23 mouse cellular contexts compared by ENCODE assay signal in the genomic region with DNA sequence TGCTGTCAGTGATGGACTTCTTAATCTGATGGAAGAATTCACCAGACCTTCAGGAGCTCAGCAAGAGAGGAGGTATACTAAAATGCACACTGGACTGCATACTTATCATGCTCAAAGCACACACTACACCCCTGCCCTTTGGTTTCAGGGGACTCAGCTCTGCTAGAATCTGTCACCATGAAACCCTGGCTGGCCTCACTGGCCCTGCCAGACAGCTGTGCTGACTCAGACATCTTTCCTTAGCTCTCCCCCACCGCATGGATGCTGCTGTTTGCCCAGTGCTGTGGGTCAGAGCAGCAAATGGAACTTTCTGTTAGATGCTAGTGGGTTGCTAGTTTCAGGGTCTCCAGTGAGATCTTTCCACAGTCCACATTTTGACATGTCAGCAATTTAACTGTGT.
A peak's percentile ranks its signal among the peaks of the same experiment; 100 is the strongest.
DNase-seq lines count a peak whose midpoint lies in the region; ATAC-seq lines count a peak whose summit lies in the region.
"Had no signal": no experiment of that assay in that cellular context is flagged by ENCODE, and none has a peak within 500 bp of the region (broad histone marks: within the 10 kb centered on the region; RNA-seq: fewer than 3 reads in every experiment).

No protein-coding gene starts in this region.

- no peak overlapping the region for H3K4me2 ChIP-seq in limb, embryonic 11.5 days (ENCODE audit: low read depth, severe bottlenecking)
- H3K4me2 ChIP-seq: embryonic facial prominence, embryonic 15.5 days; heart, embryonic 13.5 days; hindbrain, embryonic 14.5 days; intestine, embryonic 15.5 days had no signal

- no peaks in the 10 kb centered on the region for H3K36me3 ChIP-seq in limb, embryonic 11.5 days (ENCODE audit: control insufficient read depth, insufficient read depth, low read length)
- H3K36me3 ChIP-seq in limb, embryonic 10.5 days: no peaks in the 10 kb centered on the region
- H3K36me3 ChIP-seq in embryonic facial prominence, embryonic 10.5 days (replicated peaks): no peaks in the 10 kb centered on the region
- H3K36me3 ChIP-seq: embryonic facial prominence, embryonic 15.5 days; forebrain, embryonic 10.5 days; heart, embryonic 13.5 days; hindbrain, embryonic 10.5 days; intestine, embryonic 15.5 days had no signal

- 79% methylated on average over 1 of the region's 1 CpGs for WGBS in limb, embryonic 11.5 days
- 71% methylated on average over 1 of the region's 1 CpGs for WGBS in limb, embryonic 10.5 days
- WGBS in embryonic facial prominence, embryonic 10.5 days: 64% methylated on average over 1 of the region's 1 CpGs

- H3K27ac ChIP-seq in limb, embryonic 11.5 days (replicated peaks; ENCODE audit: low read depth, low read length): no peak overlapping the region
- no peak overlapping the region for H3K27ac ChIP-seq in limb, embryonic 10.5 days
- no peak overlapping the region for H3K27ac ChIP-seq in embryonic facial prominence, embryonic 10.5 days (replicated peaks)
- H3K27ac ChIP-seq: embryonic facial prominence, embryonic 15.5 days; forebrain, embryonic 10.5 days; heart, adult 2 months; heart, embryonic 13.5 days; hindbrain, embryonic 10.5 days; hindbrain, embryonic 14.5 days; intestine, embryonic 15.5 days had no signal

- no peaks in the 10 kb centered on the region for H3K27me3 ChIP-seq in limb, embryonic 11.5 days (ENCODE audit: control insufficient read depth, insufficient read depth, low read length)
- H3K27me3 ChIP-seq in limb, embryonic 10.5 days (ENCODE audit: low read depth, poor library complexity, severe bottlenecking): no peaks in the 10 kb centered on the region
- no peaks in the 10 kb centered on the region for H3K27me3 ChIP-seq in embryonic facial prominence, embryonic 10.5 days (replicated peaks; ENCODE audit: low read depth, poor library complexity, severe bottlenecking)
- H3K27me3 ChIP-seq: embryonic facial prominence, embryonic 15.5 days; heart, embryonic 13.5 days; intestine, embryonic 15.5 days; Patski had no signal

- no peak overlapping the region for H3K4me3 ChIP-seq in limb, embryonic 11.5 days (ENCODE audit: low read depth, low read length)
- H3K4me3 ChIP-seq in limb, embryonic 10.5 days: no peak overlapping the region
- no peak overlapping the region for H3K4me3 ChIP-seq in embryonic facial prominence, embryonic 10.5 days
- H3K4me3 ChIP-seq: embryonic facial prominence, embryonic 15.5 days; erythroblast, embryonic 14.5 days; forebrain, embryonic 10.5 days; heart, adult 2 months; heart, embryonic 13.5 days; hindbrain, embryonic 10.5 days; intestine, embryonic 15.5 days had no signal

- H3K4me1 ChIP-seq in limb, embryonic 11.5 days (ENCODE audit: control insufficient read depth, insufficient read depth, low read length): no peaks in the 10 kb centered on the region
- H3K4me1 ChIP-seq in limb, embryonic 10.5 days: no peaks in the 10 kb centered on the region
- no peaks in the 10 kb centered on the region for H3K4me1 ChIP-seq in embryonic facial prominence, embryonic 10.5 days
- H3K4me1 ChIP-seq: embryonic facial prominence, embryonic 15.5 days; forebrain, embryonic 10.5 days; heart, embryonic 13.5 days; hindbrain, embryonic 10.5 days; intestine, embryonic 15.5 days had no signal

- no peak overlapping the region for H3K9ac ChIP-seq in limb, embryonic 11.5 days (ENCODE audit: low read length)
- H3K9ac ChIP-seq: embryonic facial prominence, embryonic 15.5 days; heart, embryonic 13.5 days; hindbrain, embryonic 14.5 days; intestine, embryonic 15.5 days had no signal

- intact Hi-C loops in heart, postnatal 25 days (cut with DNase I): no loop called here

- H3K9me3 ChIP-seq in limb, embryonic 11.5 days (ENCODE audit: control insufficient read depth, low read length): no peaks in the 10 kb centered on the region
- no peaks in the 10 kb centered on the region for H3K9me3 ChIP-seq in limb, embryonic 10.5 days (replicated peaks)
- H3K9me3 ChIP-seq in embryonic facial prominence, embryonic 10.5 days: no peaks in the 10 kb centered on the region
- H3K9me3 ChIP-seq: embryonic facial prominence, embryonic 15.5 days; forebrain, embryonic 10.5 days; heart, embryonic 13.5 days; hindbrain, embryonic 10.5 days; intestine, embryonic 15.5 days had no signal

- peak; percentile 8 for DNase-seq in adrenal gland, postnatal 10 days
- DNase-seq in adrenal gland, adult 8-10 months: no peak
- peak; percentile 34 for DNase-seq in heart, adult 11 months
- DNase-seq in heart, postnatal 25 days (ENCODE audit: low spot score): no peak
- peak; percentile 18 for DNase-seq in limb, embryonic 11.5 days (ENCODE audit: low spot score)
- no peak for DNase-seq in limb, embryonic 10.5 days (ENCODE audit: low spot score)
- DNase-seq in embryonic facial prominence, embryonic 10.5 days (ENCODE audit: low spot score): no peak
- DNase-seq: adrenal gland, postnatal 36 days; B cell, adult 2 months; cerebellum, adult 2 months; cerebellum, postnatal 10 days; heart, adult 2 months; kidney, adult 18-20 months had no signal

- ATAC-seq in limb, embryonic 11.5 days (ENCODE audit: insufficient number of reproducible peaks, low FRiP score, low TSS enrichment, low read depth): no peak
- ATAC-seq: activated CD4-positive, CD25-positive, alpha-beta regulatory T cell, adult 4 months; forebrain, embryonic 14.5 days; intestine, embryonic 15.5 days; Patski had no signal

Comparison
In these comparisons a context has a peak if more than half of its experiments do, and no peak if none do; other contexts are left out.
1. DNase-seq: peak in adrenal gland, postnatal 10 days (single experiment), heart, adult 11 months (single experiment) and limb, embryonic 11.5 days (single experiment); none in adrenal gland, adult 8-10 months (single experiment), heart, postnatal 25 days (single experiment), limb, embryonic 10.5 days (single experiment) and embryonic facial prominence, embryonic 10.5 days (single experiment).